Mouse (Mus musculus) urinary bladder, postnatal 4 days (tissue): Measurements from ENCODE around the gene Cltc.

Experiments used
- DNase-seq, 2 experiments: peaks; one replicate each; pipeline ENCODE4 v3.0.0; 2021 to 2022; ENCODE audit warnings: low spot score in 2 of 2

Gene Cltc

DNA sequence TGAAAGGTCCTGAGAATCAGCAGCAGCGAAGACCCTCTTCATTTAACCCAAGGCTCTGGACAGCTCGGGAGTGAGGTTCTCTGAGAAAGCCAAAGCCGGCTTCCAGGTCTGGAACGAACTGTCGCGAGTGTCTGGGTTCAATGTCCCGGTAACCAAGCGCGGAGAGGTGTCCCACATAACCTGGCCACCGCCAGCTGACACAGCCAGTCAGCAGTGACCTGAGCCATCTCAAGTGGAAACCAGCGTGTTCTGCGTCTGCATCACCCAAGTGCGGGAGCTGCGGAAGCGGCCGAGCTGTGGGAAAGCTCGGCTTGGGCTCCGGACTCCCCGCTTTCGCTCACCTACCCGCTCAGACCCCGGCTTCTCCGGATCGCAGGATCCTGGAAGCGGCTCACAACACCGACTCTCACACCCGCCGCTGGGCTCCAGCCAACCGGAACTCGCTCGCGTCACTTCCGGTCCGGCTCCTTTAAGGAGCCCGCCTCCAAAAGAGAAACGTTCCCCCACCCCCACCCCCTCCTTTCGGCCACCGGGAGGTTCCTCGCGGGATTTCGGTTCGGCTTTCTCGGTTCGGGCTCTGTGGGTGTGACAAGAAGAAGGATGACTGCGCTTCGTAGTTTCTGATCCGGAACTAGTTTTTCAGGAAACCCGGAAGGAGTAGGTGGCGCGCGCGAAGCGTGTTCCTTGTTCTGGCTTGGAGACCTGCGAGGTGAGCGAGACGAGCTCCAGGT, 73.8 kb downstream of the Cltc start, which contains the start of the genes Vmp1 and Ptrh2:
Vmp1 (minus strand) TSS at position 442 of the 731 bp plus-strand sequence.
Ptrh2 (plus strand) TSS at position 591 of the 731 bp plus-strand sequence.
- peak; percentile 89 to 95 for DNase-seq

DNA sequence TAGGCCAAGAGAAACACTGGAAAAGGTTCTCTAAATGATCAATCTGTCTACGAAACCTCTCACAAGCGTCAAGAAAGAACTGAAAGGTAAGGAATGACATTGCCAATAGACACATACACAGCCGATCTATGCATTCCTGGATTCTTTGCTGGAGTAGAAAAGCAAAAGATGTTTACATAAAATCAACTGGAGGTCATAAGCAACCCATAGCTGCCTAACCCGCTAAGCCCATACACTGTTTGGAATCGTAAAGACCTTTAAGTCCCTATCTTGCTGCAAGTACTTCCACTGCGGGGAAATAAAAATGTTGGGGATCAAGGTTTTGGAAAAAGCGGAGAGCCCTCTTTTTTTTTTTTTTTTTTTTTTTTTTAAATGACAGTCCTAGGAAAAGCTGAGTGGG, 74.5 kb downstream of the Cltc start:
- DNase-seq, result no peak

DNA sequence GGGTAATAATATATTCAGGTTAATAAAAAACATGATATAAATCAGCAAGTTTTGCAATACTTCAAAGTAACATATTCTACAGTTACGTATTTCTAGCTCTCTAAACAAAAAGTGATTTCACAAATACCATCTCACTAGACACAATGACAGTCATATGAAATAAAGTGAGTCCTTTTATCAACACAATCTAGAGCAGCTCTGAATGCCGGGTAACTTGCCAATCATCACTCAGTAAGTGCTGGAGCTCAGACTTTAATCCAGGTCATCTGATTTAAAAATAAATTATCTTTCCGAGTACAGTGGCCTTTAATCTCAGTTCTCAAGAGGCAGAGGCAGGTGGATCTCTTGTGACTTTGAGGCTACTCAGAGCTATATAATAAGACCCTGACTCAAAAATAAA, 75.9 kb downstream of the Cltc start:
- no peak for DNase-seq

DNA sequence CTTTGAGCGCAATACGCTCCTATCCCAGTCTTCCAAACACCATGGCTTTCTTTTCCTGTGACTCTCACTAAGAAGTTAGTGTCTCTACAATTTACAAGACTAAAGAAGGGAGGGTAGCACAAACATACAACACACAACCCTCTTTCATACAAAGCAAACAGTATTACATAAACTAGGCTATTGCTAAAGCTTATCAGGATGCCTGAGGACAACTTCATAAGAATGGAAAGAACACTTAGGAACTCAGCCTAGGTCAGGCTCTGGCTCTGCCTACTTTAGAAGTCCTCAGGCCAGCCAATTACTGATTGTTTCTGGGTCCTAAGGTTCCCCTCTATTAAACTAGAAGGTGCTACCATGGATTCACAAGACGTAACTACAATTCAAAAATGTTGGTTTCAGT, 76.6 kb downstream of the Cltc start:
- no peak for DNase-seq

DNA sequence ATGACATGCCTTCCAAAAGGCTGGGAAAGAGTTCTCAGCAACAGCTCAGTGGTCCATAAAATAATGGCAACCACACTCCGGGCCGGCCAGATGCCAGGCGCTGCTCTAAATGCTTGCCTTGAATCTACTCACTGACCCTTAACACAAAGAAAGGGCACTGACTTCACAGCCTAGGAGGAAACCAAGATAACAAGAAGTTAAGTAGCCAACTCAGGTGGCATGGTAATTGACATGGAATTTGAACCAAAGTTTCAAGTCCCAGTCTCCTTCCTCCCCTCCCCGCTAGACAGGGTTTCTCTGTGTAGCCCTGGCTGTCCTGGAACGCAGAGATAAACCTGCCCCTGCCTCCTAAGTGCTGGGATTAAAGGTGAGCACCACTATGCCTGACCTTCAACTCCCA, 78.4 kb downstream of the Cltc start:
- DNase-seq, result no peak

DNA sequence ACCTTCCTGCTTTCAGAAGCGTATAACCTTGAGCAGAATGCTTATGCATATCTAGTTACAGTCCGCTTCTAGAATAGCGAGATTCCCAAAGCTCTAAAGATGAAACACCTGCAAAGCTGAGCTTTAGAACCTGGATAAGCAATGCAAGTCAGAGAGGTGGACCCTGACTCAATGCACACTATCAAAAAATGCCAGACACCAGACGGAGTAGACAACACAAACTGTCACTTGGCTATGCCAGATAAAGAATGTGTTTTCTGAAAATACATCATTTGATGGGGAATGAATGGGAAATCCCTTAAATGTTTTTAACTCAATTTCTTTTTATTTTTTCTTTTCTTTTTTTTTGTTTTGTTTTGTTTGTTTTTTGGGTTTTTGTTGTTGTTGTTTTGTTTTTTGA, 81.8 kb downstream of the Cltc start:
- DNase-seq, result no peak

DNA sequence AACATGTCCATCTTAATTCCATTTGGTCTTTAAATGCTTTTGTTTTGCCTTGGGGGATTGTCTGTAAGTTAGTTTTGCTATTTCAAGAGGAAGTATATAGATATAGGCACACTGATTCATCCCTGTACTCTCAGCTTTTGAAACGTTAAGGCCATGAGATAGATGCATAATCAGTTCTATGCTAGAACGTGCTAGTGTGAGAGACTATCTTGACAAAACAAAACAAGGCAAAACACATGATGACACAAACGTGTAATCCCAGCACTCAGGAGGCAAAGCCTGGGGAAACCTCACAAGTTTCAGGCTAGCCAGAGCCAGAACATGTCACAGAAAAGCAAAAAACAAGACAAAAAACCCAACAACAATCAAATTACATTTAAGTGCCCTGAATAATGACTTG, 84.6 kb downstream of the Cltc start:
- no peak for DNase-seq

DNA sequence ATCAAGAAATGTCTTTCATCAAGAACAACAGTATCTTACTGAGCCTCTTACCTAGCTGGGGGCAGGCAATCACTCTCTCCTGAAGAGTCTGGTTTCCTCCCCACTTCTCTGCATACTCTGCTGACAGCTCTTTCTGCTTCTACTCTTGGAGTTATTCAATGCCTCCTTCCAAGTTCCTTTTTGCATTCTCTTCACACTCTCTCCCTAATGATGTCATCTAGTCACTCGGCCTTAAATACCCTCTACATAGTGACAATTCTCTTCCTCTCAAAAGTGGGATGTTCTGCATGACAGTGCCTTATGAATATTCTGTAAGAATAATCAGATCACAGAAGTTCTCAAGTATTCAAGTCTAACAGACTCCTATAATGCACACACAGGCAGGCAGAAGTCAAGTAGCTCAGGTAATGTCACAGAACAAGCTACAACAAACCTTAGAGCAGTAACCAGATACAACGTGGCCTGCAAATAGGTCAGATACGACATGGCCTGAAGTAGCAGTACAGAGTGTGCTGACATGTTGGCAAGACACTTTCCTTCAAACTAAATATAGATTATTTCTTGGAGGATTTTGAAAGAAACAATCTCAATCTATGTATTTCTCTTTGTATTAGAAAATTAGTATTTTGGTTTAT, 86.2 kb downstream of the Cltc start:
- DNase-seq, result no peak

DNA sequence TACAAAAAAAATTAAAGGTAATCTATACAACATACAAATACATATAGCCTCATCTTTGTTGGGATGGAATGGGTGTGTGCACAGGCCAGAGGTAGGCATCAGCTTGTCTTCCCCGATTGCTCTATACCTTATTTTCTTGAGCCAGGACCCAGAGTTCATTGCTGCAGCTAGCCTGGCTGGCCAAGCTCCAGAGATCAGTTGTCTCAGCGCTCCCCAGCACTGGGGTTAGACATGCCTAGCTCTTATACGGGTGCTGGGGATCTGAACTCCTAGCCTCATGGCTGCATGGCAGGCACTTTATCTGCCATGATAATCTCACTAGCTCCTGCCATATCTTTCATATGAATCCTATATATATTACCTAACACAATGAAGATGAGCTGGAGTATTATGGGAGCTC, 89.2 kb downstream of the Cltc start:
- DNase-seq, result no peak

DNA sequence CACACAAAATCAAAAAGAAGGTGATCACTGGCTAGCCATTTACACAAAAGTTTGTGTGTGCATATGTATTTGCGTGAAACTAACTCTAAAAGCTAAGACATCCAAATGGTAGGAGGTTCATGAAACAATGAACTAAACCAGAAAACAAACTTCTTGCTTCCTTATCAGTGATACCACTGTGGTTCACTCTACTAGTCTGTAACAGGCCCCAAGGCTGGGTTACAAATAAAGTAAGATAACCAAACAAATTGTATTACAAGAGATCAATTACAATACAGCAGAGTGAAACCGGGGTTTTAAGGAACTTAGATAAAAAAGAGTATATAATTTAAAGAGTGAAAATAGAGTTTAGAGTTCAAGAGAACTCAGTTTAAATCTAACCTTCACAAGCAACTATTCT, 89.8 kb downstream of the Cltc start:
- DNase-seq, result no peak

DNA sequence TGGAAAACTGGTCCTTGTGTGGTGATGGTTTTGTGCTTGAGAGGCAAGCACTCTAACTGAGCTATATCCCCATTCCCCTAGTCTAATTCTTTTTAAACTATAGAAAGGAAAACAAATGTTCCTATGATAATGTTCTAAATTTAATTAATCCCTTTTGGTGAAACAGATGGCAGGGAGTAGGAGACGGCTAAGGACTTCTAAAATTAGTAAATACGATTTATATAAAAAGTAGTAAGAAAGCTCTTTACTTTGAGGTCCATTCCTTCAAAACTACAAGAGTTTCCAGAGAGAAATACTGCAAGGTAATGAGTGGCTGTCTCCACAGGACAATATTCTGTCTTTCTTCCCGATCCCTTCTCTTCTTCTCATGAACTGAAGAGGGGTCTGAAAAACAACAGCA, 93.0 kb downstream of the Cltc start:
- no peak for DNase-seq

DNA sequence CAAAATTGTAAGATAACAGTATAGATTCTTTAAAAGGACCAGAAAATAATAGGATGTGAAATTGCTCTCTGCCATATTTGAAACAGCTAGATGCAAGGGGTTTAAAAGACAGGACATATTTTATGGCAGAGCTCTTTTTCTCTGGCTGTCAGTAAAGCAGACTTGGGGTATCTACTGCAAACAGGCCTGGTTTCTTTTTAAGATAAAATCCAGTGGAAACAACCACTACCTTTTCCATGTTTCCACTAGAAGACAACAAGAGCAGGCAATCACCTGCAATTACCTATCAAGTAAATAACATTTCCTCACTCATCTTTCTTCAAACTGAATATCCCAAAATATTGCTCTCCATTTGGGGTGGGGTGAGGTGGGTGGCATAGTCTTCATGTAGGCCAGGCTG, 93.4 kb downstream of the Cltc start:
- DNase-seq, result no peak

DNA sequence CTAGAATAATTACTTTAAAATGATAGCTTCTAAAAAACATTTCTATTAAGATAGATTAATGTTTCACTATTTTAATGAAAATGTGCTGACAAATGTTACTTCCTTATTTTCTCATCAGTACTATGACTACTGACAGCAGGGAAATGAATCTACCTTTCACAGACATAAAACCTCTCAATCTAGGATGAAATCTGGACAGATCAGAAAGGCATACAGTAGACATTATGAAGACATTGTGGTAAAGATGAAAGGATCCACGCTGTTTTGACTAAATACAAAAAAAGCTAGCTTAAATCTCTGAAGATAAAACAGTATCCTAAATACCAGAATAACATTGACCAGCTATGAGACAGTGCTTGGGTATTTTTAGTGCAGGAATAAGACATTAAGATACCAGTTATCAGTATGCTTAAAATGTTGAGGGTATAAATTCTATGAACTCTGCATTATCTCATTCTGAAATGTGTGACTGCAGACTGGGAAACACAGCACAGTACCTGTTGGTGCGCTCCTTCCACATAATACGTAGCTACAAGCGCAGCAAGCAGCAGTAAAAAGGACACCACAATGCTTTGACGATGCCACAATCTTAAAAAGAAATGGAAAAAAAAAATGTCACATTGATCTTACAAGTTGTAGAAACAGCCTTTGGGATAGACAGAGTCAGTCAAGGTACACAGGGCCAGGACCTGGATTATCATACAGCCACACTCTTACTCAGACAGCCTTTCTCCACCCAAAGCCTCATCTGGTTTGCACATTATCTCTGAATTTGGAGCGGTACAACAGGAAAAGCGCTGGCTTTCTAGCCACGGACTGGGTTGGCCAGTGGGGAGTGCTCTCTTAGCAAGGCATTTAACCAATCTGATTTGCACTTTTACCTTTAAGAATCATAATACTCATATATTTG, 94.1 kb downstream of the Cltc start:
- no peak for DNase-seq

DNA sequence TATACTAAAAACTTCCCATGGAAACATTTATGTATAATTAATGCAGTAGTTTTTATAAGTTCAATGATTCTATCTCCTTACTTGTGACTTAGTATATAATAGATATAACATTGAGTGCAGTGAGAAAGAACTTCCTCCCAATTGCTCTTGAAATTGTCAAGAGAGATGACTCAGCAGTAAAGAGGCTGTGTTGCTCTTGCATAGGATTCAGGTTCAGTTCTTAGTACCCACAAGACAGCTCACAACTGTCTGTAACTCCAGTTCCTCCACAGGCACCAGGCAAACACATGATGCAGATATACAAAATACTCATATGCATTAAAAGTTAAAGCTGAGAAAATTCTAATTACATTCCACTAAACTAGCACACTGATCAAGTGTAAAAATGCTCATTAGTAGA, 99.5 kb downstream of the Cltc start:
- no peak for DNase-seq

DNA sequence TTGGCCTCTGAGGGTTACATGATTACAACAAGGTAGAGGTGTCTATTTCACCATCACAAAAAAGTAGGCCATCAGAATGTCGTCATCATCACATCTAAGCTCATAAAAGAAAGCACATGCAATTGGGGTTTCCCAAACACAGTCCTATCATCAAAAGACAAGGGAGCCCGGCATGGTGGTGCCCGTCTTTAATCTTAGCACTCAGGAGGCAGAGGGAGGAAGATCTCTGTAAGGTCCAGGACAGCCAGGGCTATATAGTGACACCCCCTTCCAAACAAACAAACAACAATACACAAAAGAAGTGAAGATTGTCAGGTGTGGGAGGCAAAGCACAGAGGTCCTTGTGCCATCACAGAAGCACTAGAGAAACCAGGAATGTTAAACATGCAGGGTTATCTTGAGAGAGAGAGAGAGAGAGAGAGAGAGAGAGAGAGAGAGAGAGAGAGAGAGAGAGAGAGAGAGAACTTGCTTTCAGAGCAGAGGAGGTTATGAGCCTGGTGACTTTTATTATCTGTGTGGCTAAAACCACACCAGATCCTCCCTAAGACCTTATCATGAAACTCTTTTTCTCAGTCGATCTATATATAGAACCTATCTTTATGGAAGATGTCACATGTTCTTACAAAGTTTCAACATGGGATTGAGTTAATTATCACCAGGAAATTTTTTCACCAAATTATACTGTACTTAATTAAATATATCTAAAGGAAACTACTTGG, 100.4 kb downstream of the Cltc start:
- no peak for DNase-seq

DNA sequence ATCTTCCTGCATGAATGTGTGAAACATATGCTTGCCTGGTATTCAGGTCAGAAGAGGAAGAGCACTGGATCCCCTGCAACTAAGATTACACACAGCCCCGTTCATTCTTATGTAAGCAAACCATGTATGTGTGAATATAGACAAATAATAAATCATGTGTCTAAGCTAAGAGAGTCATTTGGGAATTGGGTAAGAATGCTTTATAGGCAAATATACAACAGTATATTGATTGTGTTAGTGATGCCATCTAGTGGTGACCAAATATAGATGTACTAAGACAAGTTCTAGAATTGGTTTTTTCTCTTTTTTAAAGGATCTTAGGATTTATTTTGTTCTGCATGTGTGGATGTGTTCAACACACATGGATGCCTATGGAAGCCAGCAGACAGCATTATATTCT, 101.7 kb downstream of the Cltc start:
- no peak for DNase-seq

DNA sequence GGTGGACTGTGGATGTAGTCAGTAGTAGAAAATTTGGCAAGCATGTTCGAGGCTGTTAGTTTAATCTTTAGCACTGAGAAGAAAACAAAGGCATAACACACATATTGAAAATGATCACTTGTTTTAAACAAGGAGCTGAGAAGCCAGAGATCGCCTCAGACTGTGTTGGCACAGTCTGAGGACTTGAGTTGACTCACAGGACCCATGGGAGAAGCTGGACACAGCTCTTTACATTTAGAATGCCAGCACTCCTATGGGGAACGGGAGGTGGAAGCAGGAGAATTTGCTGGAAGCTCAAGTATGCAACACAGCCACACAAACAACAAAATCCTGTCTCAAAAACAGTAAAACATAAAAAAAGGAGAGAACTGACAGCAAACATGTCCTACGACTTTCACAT, 103.3 kb downstream of the Cltc start:
- no peak for DNase-seq

DNA sequence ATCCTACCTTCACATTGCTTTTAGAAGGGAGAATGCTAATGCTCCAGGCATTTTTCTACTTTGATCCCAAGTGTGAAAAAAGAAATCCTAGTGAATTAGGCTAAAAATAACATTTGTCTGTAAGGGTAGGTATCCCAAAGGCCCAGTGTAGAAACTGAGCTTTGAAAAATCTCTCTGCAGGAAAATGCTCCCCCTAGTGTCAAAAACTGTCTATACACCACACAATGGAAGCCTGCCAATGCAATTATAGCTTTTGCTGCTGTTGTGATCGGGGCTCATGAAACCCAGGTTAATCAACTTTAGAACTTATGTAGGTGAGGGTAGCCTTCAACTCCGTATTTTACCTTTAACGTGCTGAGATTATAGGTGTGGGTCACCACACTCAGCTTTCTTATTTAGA, 103.9 kb downstream of the Cltc start:
- peak; percentile 28 to 62 for DNase-seq

DNA sequence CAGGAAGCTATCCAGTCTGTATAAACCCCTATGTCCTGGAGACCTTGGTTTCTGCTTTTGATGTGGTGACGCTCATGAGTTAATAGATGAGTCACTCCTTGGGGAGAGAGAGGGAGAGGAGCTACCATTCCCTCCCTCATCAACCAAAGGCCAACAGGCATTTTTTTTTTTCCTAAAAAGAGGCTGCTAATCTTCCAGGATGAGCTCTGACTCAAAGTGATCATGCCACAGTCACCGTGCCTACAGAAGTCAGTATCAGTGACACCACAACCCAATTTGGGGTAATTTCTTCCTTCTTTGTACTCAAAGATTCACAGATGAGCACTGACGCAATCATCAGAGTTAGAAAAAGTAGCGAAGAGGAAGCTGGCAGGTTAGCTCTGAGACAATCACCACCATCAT, 104.8 kb downstream of the Cltc start:
- DNase-seq, result no peak

DNA sequence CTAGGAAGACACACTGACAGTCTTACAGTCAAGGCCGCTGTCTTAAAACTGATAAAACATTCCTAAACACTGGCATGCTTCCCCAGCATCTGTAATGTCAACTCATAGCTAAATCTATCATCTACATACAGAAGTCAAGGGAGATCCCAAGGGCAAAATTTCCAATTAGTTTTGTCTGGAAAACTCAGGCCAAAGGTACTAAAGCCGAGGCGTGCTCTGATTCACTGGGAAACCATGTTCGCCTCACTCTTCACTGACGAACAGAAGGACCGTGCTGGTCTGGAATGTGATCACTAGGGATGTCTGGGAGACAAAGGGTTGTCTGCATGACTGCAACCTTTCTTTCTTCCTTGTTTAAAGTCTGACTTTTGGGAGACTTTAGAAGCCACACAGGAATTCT, 106.7 kb downstream of the Cltc start:
- no peak for DNase-seq

DNA sequence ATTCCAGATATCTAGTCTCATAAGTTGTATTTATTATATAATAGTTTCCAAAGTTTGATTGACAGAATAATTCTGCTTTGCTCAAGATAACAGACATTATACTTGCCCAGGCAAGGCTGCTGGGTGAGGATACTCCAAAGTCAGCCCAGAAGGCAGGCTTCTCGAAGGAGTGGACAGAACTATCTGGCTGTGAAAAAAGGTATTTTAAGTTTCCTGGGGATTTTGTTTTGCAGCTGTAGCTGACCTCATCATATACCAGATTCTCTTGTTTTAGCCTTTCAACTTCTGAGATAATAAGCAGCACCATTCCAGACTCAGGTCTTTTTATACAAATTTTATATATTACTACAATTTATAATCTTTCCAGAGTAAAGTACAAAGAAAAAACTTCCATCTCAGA, 107.8 kb downstream of the Cltc start:
- DNase-seq, result no peak
